Mouse (Mus musculus) gastrocnemius, postnatal 25 days (tissue): ENCODE results near the gene Olfr65. TPM values are rescaled to one million over a fixed set of nuclear protein-coding genes. Genes with fewer than 3 reads are reported as not detected.

Experiments used
- DNase-seq: peaks from one replicate; pipeline ENCODE4 v3.0.0; 2022
- long read RNA-seq, 2 experiments: library from polyadenylated mRNA; stranded (forward); transcript quantifications; one replicate each; pipeline ENCODE4 v2.0.0; 2021
- total RNA-seq, 2 experiments: library from RNA; stranded (reverse); gene quantifications; 1 replicate in 1 of 2; 2 replicates in 1 of 2; pipeline ENCODE4 v1.2.3; 2021

Olfr65 gene
- total RNA-seq, result not detected
- long read RNA-seq, experiment 1, result 0 reads
- long read RNA-seq, experiment 2, result 0 reads

DNA sequence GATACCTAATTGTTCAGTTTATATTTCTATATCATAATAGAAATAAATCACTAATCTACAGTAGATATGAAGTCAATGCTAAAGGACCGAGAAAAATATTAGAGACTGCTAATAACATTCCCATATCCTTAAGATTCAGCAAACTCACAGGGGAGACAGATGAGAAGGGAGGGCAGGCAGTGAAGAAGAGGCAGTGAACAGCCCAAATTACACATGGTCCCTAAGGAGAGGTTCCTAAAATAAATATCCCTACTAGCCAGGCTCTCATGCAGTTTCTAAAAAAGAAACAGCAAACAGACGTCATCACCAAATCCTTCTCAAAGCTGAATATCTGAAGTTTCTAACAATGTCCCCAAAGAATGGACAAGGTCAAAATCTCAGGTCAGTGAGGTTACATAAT, at the start of gene Olfr65:
Gene Olfr65, plus strand, starts transcription at position 301 of the 400 bp plus-strand sequence.
- no peak for DNase-seq

DNA sequence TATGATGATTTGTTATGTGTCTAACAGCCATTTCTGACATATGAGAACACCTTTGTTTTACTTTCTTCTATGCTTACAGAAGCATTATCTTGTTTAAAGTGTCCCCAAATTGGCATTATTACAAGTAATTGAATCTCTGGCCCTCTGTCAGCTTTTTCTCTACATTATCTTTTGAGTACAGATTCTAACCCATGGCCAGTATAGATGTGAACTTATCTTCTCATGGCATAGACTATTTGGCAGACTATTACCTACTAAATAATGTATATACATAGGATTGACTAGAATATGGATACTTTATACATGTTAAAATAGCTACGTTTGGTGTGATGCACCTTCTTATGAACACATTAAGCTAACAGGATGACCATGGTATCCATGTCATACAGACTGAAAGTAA, 48.6 kb upstream of the Olfr65 start:
- no peak for DNase-seq

DNA sequence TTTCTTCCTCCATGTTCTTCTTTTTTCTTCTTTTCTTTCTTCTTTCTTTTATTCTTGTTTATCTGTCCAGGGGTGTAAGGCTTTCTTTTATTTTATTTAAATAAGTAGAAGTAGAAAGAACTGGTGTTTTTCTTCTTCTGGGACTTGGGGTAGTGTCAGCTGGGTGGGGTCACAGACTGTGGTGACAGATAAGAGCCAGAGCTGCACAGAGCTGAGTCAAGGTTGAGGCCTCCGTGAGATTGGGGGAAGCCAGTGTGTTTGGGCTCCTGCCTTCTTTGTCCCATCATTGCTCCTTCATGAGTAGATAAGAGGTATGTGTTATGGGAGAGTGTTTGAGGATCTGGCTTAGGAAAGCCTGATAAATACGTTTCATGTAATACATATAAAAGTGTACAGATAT, 44.2 kb upstream of the Olfr65 start:
- no peak for DNase-seq

DNA sequence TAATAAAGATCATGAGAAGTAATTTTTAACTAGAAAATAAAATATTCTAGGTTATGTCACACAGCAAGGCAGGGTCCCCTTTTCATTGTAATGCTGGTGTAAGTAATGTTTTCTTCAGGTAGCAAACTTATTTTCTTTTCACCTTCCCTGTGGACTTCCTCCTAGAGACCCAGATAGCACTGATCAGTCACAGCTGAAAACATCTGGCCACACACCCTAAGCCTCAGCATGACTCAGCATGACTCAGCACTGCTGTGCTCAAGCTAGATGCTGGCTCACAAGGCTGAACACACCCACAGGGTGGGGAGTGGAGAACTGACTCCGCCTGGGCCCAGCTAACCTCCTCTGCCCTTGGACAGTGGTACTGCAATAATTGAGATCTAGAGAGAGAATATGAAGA, 42.4 kb upstream of the Olfr65 start:
- no peak for DNase-seq

DNA sequence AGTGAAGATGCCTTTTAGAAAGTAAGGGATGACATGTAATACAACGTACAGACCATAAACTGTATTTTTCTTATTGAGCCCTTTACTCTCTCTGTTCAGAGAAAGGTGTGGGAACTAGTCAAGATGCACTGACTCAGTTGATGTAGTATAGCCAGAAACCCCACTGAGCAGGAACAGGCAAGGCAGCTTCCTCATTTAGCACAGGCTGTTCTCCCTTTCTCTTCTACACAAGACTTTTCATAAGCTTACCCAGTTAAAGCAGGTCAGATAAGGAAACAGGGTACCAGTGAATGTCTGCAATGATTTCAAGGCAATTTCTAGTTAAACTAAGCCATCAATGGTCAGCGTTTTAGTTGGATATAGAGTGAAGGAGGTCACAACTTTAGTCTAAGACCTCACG, 41.8 kb upstream of the Olfr65 start:
- no peak for DNase-seq

DNA sequence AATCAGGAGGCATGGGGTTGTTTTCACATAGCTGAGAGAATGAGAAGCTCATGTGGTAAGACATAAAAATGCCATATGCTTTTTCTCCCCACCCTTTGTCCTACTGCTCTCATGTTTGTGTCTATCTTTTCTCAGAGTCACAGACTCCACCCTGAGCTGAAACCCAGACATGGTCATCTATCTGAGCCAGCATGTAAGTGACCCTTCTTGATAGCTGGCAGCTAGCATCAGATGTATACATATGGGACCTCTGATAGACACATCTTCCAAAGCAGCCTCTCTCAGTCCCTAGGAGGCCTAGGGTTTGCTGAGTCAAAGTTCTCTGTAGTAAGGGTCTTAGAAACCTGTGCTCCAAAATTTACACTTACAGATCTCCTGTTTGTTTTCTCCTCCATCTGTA, 37.6 kb upstream of the Olfr65 start:
- no peak for DNase-seq

DNA sequence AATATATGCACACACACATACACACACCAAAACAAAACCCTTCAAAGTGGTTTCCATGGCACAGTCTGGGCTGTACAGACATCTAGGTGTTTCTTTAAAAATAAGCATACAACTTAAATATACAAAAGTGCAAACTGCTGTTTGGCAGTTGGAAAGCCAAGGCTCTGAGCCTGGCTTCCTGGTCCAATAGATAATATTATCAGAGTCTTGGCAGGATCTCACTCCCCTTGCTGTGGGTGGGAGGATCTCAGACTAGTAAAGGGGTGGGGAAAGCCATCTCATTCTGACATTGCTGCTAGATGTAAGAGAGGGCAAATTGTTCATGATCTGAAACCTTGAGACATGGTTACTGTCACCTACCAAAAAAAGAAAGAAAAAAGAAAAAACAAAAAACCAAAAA, 32.6 kb upstream of the Olfr65 start:
- no peak for DNase-seq

DNA sequence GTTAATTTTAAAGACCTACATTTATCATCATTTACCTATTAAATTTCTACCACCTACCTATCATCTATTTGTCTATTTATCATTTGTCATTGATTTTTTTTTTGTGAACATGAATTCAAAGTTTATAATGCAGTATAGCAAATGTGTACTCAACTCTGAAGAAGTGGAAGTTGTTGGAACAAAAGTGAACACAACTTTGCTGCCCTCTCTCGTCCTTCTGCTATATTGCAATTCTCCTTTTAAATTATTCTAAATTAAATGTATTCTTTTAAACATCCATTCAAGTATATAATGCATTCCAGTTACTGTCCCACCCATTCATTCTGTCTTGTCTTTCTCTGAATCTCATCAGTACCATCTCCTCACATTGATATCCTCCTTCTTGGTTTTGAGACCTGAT, 30.2 kb upstream of the Olfr65 start:
- no peak for DNase-seq

DNA sequence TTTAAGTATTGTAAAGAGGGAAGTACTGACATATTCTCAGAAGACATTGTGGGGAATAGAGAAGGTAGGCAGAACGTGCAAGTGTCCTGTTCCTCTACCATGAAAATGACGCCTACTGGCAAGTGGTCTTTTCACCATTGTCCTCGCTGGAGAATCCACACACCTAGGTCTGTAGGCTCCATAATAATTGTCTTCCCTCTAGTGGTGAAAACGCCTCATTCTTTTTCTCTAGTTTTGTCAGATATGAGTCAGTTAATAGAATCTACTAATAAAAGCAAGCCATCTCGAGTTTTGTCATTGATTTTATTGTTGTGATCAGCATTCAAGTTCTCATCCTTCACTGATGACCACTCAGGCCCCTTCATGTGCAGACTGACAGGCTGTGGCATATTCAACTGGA, 28.8 kb upstream of the Olfr65 start:
- no peak for DNase-seq

DNA sequence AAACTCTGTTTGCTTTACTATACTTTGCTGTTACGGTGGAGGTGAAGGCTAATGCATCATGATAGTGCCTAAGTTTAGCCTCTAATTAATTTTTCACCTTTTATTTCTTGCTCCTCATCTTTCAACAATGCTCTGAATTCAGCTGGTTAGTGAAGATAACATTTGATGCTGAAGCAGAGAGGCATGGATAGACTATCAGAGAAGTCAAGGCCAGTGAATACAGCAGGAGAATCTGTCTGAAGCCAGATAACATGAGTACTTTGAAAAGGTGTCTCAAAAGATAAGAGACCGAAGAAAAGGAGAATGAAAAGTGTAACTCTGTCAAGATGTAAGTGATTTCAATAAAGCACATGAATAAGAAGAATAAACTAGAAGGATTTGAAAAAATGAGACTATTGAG, 26.2 kb upstream of the Olfr65 start:
- DNase-seq, result no peak

DNA sequence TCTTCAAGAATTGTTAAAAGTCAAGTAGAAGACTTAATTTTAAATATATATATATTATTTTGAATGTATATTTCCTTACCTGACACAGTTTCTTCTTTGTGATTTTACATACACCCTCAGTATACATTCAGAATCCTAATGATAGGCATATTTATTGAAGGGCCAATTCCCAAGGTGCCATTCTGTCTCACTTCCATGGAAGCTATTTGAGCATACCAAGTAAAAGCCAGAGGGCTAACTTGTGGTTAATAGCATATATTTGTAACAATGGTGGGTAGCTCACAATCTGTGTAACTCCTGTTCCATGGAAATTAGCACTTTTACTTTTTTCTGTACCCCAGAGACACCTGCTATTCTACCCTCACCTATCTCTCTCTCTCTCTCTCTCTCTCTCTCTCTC, 17.1 kb upstream of the Olfr65 start, which contains the start of gene Olfr66:
Gene Olfr66, minus strand, starts transcription at position 101 of the 400 bp plus-strand sequence.
- no peak for DNase-seq

DNA sequence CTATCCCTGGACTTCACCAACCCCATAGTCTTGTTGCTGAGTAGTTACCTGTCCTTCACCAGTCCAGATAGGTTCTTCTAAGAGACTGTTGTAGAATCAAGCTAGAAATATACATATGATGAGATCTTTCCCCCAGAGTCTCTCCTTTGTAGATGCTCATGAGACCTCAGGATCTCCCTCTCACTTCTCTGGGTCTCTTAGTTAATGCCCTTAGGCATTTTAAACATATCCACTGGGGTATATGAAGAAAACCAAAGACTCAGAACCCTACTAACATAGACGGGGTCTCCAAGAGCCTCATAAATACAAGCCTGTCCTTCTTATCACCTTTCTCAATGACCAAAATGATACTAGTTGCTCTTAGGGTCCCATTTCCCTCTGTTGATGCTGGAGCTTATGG, 8.9 kb upstream of the Olfr65 start, which contains the start of gene Olfr64:
Gene Olfr64, minus strand, starts transcription at position 101 of the 400 bp plus-strand sequence.
- DNase-seq, result no peak

DNA sequence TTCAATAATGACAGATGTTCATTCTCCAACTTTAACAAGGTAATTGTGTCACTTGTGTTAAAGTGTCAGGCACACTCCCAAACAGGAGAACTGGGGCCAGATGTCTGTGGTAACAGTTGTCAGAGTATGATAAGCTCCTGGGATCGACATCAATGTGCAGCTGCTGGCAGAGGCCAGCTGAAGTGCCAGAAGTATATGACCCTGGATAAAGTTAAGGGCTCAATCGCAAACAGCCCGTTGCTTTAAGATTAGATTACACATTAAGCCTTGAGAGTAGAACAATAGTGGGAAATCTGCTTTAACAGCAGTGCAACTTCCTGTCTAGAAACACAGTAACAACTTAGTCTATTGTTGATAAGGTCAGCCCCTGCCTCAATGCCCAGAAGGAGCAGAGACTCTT, 6.8 kb downstream of the Olfr65 start:
- DNase-seq, result no peak

DNA sequence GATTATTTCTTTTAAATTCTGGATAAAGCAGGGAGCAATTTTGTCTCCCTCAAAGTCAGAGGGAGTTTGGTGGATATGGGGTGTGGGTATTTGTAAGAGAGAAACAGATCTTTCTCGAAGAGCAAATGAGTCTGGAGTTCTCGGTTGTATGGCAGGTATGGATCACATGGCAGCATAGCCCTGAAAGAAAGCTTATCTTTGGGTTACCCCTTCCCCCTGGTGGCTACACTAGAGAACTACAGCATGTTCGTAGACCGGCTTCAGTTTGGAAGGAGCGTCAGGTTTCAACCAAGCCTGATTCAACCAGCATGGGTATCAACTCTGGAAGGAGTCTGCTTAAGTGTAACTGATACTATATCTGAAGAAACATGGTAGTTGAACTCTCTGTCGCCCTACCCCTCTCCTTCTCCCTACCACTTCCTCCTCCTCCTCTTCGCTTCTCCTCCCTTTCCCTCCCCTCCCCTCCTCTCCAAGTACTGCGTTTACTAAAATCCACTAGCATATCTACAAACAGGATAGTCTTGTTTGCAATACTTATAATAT, 9.8 kb downstream of the Olfr65 start:
- no peak for DNase-seq

DNA sequence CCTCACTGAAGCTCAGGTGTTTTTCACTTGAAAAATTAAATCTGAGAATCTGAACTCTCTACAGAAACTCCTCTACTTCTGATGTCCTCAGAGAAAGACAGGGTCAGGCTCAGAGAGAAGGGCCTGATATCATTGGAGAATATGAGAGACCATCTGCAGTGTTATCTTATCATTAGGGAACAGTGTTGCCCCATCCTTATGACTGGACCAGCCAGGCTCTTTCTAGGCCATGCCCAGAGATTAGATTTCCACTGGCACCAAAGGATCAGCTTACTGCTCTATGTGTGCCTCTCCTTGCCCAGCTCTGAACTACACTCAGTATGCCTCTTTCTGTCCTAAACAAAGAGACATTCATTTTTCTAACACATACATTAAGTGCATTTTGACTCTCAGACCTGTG, 12.1 kb downstream of the Olfr65 start:
- DNase-seq, result no peak

DNA sequence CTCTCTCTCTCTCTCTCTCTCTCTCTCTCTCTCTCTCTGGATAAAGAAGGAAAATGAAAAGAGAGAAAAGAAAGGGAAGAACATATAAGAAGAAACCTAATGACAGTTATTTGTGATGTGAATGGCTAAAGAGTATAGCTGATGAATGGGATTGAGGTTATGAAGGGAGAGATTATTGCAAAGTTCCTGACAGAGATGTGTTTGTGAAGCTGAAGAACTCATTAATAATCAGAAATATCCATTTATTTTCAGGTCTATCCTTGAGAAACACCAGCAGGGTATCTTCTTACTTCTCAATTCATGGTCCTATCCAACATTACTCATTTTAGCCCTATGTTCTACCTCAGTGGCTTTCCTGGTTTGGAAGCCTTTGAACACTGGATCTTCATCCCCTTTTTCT, 25.2 kb downstream of the Olfr65 start, which contains the start of gene Olfr631:
Gene Olfr631, plus strand, starts transcription at position 301 of the 400 bp plus-strand sequence.
- DNase-seq, result no peak

DNA sequence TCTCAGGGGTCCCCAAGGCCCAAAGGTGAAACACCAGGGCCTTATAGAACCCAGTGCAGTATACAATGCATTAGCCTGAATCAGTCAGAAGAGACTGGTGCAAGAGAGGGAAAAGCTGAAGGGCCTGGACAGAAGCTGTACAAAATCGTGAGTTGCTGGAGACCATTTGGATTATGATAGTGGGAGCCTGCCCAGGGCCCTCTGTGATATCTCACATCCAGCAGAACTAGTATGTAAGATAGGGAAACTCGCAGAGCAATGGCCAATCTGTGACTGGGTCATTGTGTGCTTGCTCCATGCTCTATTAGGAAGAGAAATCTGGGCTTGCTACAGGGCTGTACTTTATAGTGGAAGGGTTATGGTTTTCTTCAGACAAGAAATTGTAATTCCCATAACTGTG, 31.0 kb downstream of the Olfr65 start, which contains the start of gene Olfr632:
Gene Olfr632, plus strand, starts transcription at position 84 of the 400 bp plus-strand sequence.
- no peak for DNase-seq

DNA sequence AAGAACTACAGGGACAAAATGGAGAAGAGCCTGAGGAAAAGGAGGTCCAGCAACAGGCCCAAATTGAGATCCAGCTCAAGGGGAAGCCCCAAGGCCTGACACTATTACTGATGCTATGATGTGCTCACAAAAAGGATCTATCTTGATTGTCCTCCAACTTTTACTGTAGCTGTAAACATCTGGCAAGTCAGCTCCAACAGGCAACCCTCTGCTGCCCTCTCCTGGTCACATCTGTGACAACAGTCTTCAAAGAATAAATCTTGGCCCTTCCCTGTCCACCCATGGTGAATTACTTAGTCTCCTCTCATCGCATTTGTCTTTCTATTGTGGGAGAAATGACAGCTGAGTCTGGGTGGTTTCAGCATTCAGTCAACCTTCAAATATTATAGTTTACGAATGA, 39.4 kb downstream of the Olfr65 start:
- DNase-seq, result no peak

DNA sequence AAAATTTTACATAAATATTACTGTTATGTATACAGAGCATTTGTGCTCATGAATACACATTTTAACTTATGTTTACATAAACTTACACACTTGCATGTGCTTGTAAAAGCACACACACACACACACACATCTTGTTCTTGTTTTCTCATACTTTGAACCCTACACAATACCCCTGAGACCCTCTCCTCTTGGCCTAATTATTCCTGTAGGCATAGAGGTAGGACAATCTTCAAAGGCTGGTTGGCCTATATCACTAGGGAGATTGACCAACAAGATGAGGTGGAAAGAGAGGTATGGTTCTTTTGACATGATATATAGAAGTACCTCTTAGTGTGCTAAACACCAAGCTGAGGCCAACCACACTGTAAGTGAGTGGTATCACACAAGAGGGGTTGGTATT, 40.9 kb downstream of the Olfr65 start, which contains the start of gene Olfr633:
Gene Olfr633, plus strand, starts transcription at position 301 of the 400 bp plus-strand sequence.
- no peak for DNase-seq

Other genes with a start within 250 kb of the Olfr65 start
- not detected for gene Olfr623, start 239.8 kb upstream of the Olfr65 start, total RNA-seq
- not detected for gene Olfr624, start 232.3 kb upstream of the Olfr65 start, total RNA-seq
- gene Olfr625-ps1, start 220.8 kb upstream of the Olfr65 start, total RNA-seq, result not detected
- gene Olfr243, start 188.8 kb upstream of the Olfr65 start, total RNA-seq, result not detected
- not detected for gene Olfr628, start 173.1 kb upstream of the Olfr65 start, total RNA-seq
- gene Olfr629, start 158.5 kb upstream of the Olfr65 start, total RNA-seq, result not detected
- not detected for gene Olfr630, start 146.2 kb upstream of the Olfr65 start, total RNA-seq
- gene Olfr69, start 131.9 kb upstream of the Olfr65 start, total RNA-seq, result not detected
- gene Olfr68, start 123.8 kb upstream of the Olfr65 start, total RNA-seq, result not detected
- not detected for gene Olfr67, start 111.7 kb upstream of the Olfr65 start, total RNA-seq
- 100 to 1,000 TPM in 1 of 2 experiments, 10 to 100 TPM in 1; 60.5 to 281 TPM for gene Hbb-bt, start 89.5 kb upstream of the Olfr65 start, total RNA-seq
- 1,000 to 10,000 TPM in 1 of 2 experiments, 100 to 1,000 TPM in 1; 504 to 2,205 TPM for gene Hbb-bs, start 75.4 kb upstream of the Olfr65 start, total RNA-seq
- gene Hbb-bh2, start 63.0 kb upstream of the Olfr65 start, total RNA-seq, result not detected
- not detected for gene Hbb-bh1, start 60.3 kb upstream of the Olfr65 start, total RNA-seq
- gene Hbb-y, start 50.3 kb upstream of the Olfr65 start, total RNA-seq, result not detected
- gene Olfr66, start 17.2 kb upstream of the Olfr65 start, total RNA-seq, result not detected
- gene Olfr64, start 9.0 kb upstream of the Olfr65 start, total RNA-seq, result not detected
- not detected for gene Olfr631, start 25.3 kb downstream of the Olfr65 start, total RNA-seq
- gene Olfr632, start 30.9 kb downstream of the Olfr65 start, total RNA-seq, result not detected
- not detected for gene Olfr633, start 41.0 kb downstream of the Olfr65 start, total RNA-seq
- not detected for gene Olfr635, start 67.7 kb downstream of the Olfr65 start, total RNA-seq
- not detected for gene Olfr638, start 95.3 kb downstream of the Olfr65 start, total RNA-seq
- not detected for gene Olfr639, start 113.8 kb downstream of the Olfr65 start, total RNA-seq
- not detected for gene Olfr640, start 122.1 kb downstream of the Olfr65 start, total RNA-seq
- not detected for gene Olfr641, start 132.0 kb downstream of the Olfr65 start, total RNA-seq
- gene Olfr642, start 149.2 kb downstream of the Olfr65 start, total RNA-seq, result not detected
- gene 4930516K23Rik, start 158.0 kb downstream of the Olfr65 start, total RNA-seq, result not detected
- not detected for gene Olfr644, start 168.4 kb downstream of the Olfr65 start, total RNA-seq
- not detected for gene Olfr645, start 182.0 kb downstream of the Olfr65 start, total RNA-seq
- not detected for gene Olfr646, start 201.4 kb downstream of the Olfr65 start, total RNA-seq
- gene Ubqln5, start 226.3 kb downstream of the Olfr65 start, total RNA-seq, result not detected
- gene Olfr643, start 233.9 kb downstream of the Olfr65 start, total RNA-seq, result not detected
- gene Ubqln3, start 239.8 kb downstream of the Olfr65 start, total RNA-seq, result not detected
- gene Ubqlnl, start 247.1 kb downstream of the Olfr65 start, total RNA-seq, result not detected